Mouse (Mus musculus) cerebellum, adult 9-11 months (tissue): ENCODE data around the gene Srpr.
A peak's percentile ranks its signal among the peaks of the same experiment; 100 is the strongest.

Experiments used
- DNase-seq: peaks from one replicate; pipeline ENCODE4 v3.0.0; 2022

Srpr gene

DNA sequence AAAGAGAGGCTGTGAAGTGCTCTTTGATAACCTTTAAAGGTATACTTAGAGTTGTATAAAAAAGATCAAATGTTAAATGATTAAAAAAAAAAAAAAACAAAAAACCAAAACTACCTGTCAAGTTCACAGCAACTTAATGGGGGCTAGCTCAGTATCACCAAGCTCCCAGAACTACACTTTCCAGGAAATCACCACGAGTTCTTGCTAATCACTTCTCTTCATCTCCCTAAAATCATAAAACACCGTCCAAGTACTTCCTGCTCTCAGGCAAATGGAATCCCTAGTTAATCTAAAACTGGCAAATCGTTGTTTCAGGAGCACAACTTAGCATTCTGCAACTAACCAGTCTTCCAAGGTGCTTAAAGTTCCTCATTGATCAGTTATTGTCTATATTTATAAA is 64.5 kb downstream of the Srpr start:
- DNase-seq, result no peak

DNA sequence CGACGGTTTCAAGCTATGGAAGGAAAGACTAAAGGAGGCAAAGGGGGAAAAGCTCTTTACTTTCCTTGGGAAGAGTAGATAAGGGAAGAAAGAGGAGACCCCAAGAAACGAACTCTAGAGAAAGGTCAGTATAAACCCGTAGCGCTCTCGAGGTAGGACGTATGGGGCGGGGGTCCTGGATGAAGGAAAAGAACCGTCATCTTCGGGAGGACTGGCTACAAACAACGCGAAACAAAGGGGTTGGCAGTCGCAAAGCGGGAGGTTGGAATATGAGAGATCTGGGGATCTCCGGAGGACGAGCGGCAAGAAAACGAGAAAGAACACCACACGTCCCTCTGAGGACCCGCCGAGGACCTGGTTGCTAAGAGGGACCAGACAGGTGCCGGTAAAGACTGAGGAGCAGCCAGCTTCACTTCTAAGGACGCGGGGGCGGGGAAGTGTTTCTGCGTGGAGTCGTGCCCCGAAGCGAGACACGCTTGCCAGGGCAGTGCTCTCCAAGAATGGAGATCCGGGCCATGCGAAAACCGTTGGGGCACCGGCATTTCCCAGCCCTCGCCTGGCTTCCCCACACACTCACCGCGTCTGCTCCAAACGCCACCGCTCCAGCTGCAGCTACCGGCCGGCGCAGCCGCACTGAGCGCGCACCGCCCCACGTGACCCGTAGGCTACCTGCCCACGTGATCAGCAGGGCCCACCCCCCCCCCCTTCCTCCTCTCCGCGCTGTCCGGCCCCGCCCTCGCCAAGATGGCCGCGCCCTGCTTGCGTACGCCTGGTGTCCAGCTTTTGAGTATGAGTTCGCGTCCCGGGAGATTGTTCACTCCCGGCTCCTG is 67.4 kb downstream of the Srpr start, which contains the start of the genes Fam118b and Rpusd4:
TSS of gene Fam118b (minus strand) at position 660 of the 830 bp plus-strand sequence.
TSS of gene Rpusd4 (plus strand) at position 720 of the 830 bp plus-strand sequence.
- DNase-seq, result peak; percentile 93

DNA sequence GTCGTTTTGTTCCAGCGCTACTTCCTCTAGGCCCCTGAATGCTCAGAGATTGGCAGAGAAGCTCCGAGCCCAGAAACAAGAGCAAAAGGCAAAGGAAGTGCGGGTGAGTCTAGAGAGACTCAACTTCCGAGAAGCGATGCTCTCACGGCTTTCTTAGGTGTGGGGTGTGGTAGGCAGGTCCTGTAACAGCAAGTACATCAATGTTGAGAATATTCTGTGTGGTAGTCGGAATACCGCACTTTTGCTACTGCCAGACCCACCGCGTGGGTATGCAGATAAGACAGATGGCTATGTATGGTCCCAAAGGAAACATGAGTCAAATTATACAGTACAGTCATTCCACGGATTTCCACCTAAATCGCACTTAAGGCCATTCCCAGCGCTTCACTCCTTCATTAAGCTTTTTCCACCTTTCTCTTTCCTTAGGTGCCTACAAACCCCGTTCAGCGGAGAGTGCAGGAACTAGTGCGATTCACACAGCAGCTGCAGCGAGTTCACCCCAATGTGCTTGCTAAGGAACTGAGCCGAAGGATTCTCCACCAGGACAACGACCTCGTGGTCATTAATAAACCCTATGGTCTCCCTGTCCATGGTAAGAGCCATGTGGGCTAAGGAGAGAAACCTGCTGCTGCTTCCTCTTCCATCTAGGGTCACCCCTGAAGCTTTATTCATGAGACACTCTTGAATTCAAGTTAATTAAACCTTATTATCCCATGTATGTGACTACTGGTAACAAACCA is 68.2 kb downstream of the Srpr start:
- peak; percentile 29 for DNase-seq

DNA sequence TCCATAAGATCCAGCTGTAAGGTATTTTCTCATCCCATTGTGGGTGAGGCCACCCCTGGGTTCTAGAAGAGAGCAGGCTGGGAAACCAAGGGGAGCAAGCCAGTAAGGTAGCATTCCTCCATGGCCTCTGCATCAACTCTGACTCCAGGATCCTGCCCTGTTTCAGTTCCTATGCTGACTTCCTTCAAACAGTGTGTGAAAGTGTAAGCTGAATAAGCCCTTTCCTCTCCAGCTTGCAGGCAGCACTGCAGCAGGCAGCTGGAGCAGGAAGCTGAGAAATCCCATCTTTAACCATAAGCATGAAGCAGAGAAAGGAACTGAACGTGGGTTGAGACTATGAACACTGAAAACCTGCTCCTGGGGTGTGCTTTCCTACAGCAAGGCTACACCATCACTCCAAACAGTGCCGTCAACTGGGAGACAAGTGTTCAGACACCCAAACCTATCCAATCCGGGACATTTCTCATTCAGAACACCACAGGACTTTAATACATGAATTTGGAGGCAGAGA is 77.9 kb downstream of the Srpr start:
- no peak for DNase-seq

DNA sequence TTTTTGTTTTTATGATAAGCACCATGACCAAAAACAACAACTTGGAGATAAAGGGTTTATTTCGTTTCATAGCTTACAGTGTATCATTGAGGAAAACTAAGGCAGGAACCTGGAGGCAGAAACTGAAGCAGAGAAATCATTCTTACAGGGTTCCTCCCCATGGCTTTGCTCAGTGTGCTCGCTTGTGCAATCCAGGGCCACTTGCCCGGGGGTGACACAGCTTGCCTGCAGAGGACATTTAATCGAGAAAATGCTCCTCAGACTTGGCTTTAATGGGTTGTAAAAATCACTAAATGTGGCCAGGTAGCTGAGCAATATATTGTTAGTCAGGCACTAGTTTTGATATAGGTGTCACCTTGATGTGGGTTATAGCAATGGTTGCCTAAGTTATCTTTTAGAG is 78.5 kb downstream of the Srpr start:
- DNase-seq, result no peak

DNA sequence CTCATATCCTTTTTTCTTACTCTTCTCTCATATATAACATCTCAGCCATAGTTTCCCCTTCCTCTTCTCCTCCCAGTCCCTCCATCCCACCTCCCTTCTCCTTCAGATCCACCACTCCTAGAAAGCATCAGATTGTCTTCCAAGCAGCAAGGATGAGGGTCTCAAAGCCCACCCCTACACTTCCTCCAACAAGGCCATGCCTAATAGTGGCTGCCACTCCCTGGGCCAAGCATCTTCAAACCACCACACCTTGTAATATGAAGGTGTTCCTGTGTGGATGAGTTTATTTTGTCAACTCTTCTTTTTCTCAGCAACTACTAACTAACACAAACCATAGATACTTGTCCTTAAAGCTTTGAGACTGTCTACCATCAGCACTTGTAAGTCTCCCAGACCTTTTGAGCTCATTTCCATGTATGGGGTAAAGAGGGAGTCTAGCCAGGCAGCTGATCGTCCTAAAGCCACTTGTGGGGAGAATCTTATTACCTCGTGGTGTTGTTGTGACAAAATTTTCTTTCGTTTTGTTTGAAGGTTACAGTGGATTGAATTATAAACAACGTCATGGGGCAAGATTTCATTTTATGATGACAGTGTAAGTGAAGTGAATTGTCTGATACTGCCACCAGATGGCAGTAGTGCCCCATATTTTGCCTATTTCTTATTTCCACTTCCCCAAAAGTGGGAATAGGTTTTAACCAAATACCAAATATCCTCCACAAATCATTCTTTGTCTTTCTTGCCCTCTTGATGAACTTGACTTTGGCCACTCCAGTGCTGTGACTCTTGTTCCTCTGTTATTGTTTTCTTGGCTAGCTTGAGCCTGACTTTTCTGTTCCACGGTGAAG is 82.3 kb downstream of the Srpr start:
- peak; percentile 65 for DNase-seq

DNA sequence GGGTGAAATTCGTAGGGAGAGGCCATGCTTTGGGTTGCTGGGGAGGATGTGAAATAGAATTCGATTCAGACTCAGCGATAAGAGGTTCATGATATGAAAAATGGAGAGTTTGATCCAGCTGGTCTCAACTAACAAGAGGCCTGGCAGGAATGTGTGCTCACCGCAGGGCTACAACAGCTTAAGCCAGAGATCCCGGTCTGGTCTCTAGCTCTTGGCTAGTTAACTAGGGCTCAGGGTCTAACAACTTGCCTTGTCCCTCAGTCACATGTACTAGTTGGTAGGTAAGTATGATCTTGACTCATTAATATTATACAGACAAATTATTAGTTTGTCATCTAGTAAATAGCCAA is 82.9 kb downstream of the Srpr start:
- no peak for DNase-seq

DNA sequence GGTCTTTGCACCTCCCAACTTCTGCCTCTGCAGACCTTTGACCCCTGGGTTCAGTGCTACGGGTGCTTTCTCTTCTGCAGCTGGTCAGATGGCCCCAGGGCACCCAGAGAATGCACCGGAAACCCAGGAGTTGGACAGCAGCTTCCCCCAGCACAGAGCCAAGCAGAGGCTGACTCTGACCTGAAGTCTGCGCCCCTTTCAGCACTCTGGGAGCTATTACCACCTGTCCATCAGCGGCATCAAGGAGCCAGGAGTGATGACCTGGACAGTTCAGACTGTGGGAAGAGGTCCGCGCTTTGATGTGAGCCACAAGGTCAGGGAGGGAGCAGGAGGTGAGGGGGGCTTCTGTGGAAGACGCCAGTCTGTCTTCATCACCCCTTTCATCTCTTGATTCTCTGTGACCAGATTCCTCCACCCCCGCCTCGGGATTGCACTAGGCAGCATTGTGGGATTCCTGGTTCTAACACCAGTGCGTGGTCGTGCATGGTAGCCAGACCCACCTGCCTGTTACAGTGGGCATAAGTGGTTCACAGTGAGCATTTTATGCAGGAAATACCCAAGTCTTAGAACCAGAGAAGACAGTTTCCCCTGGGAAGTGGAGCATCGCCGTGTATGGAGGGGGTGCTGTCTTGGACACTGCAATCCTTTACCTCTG is 83.6 kb downstream of the Srpr start:
- DNase-seq, result no peak

DNA sequence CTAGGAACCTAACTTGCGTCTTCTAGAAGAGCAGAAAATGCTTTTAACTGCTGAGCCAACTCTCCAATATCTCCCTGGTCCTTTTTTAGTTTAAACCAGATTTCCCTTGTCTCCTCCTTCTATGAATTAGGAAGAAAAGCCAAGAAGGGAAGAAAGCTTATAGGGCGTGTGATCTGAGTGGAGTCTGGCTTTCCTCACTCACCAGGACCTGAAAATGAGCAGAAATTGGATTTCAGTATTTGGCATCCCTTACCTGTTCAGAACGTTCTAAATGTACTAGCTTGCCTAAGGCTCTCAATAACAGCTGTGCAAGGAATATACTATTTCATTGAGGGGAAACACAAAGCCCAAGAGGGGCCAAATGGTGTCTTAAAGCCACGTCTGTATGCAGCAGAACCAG is 84.4 kb downstream of the Srpr start:
- no peak for DNase-seq

DNA sequence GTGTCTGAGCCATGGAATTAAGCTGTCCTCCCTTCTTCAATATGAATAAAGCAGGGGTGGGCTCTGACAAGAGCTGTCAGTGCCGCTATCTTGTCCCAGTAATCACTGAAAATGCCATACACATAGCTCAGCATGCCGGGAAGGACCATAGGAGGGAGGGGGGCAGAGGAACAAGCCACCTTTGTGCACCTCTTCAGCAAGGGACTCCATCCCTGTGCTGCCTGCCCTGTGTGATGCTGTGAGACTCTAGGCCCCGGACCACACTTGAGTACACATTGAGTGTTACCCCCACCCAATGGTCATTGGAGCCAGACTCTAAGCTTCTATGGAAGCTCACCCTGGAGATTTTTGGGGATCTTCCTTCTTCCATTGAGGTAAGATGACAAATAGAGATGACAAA is 86.4 kb downstream of the Srpr start:
- DNase-seq, result no peak

DNA sequence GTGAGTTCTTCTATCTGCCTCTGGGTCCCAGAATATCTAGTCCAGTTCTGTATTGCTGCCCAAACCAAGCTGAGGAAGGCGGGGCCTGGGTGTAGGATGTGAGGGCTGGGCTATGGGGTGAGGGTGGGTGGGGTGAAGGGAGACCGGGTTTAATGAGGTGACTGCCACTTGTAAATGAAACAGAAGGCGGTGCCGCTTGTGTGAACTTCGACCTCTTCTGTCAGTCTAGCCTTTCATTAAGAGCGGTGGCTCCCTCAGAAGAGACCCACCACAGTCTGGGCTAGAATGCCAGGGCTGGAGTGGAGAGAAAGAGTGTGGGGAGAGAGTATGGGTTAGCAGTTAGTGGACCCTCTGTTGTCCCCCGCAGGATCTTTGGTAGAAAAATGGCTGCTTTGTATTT is 90.0 kb downstream of the Srpr start:
- DNase-seq, result no peak

DNA sequence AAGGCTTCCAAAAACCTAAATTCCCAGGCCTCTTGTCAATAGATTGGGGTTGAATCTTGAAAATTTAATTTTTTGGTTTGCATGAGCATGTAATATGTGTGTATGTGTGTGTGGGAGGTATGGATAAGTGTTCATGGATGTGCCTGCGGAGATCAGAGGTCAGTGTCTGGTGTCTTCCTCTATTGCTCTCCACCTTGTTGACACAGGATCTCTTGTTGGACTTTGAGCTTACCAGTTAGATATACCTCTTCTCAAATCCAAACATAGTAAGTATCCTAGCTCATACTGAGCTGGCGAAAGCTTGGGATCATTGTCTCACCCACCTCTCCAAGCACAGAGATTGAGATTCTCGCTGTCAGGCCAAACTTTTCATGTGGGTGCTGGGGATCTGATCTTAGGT is 90.4 kb downstream of the Srpr start:
- no peak for DNase-seq

DNA sequence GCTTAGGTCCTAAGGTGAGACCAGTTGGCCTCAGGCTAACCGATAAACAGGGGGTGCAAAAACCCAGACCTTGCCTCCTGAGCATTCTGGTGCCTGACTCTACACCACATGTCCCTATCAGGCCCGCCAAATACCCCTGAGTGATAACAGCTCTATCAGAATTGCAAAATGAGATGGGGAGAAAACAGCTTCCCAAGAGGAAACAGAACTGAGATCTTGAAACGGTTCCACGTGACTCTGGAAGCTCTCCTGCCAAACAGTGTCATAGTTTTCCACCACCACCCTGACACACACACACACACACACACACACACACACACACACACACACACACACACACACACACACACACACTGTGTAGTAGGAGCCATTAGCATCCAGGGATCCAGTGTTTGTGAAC is 90.9 kb downstream of the Srpr start:
- DNase-seq, result no peak

DNA sequence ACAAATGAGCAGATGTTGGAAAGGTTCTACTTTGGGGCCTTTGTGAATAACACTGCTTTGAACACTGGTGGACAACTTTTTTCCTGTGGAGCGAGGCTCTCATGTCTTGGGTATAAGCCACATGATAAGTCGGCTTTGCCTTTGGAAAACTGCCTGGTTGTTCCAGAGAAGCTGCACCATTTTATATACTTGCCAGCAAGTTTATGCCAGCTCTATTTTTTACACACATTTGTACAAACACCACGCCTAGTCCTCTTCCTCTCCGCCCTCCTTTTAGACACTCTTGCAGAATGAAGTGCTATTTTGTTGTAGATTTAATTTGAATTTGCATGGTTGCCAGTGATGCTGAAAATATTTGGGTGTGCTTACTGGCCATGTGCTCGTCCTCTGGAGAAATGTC is 93.5 kb downstream of the Srpr start:
- DNase-seq, result no peak
